Mouse (Mus musculus) liver, embryonic 11.5 days (tissue): ENCODE results near the gene Sgcb. TPM values are rescaled to one million over a fixed set of nuclear protein-coding genes. Genes with fewer than 3 reads are reported as not detected.

Experiments used
- ATAC-seq: fragments of 200-750 bp; cut with Nextera tagmentation; replicated peaks from 2 replicates; pipeline ENCODE4 v1.8.0; 2017; ENCODE audit warnings: moderate number of reproducible peaks, mild to moderate bottlenecking, moderate TSS enrichment, moderate library complexity; ENCODE audit not compliant: low FRiP score
- DNase-seq: peaks from one replicate; pipeline ENCODE4 v3.0.0-alpha.2; 2017; ENCODE audit warnings: low spot score
- H3K27ac ChIP-seq: fragments of 300-500 bp; sonication (generic); 2 replicates; pipeline ENCODE4 v1.5.1; 2014; ENCODE audit warnings: mild to moderate bottlenecking, low read depth, low read length, control low read depth
- H3K27me3 ChIP-seq: fragments of 300-500 bp; sonication (generic); replicated peaks from 2 replicates; pipeline ENCODE4 v1.6.1; 2014; ENCODE audit warnings: low read length, mixed read lengths; ENCODE audit not compliant: control insufficient read depth, insufficient read depth
- H3K36me3 ChIP-seq: fragments of 300-500 bp; sonication (generic); 2 replicates; pipeline ENCODE4 v1.6.1; 2014; ENCODE audit warnings: mild to moderate bottlenecking, low read length, moderate library complexity, mixed read lengths; ENCODE audit not compliant: control insufficient read depth, insufficient read depth
- H3K4me1 ChIP-seq: fragments of 300-500 bp; sonication (generic); replicated peaks from 2 replicates; pipeline ENCODE4 v1.6.1; 2014; ENCODE audit warnings: low read length, mixed read lengths; ENCODE audit not compliant: control insufficient read depth, insufficient read depth
- H3K4me2 ChIP-seq: fragments of 300-500 bp; sonication (generic); 2 replicates; pipeline ENCODE4 v1.6.1; 2014; ENCODE audit warnings: mild to moderate bottlenecking, control low read depth, moderate library complexity
- H3K4me3 ChIP-seq: fragments of 300-500 bp; sonication (generic); 2 replicates; pipeline ENCODE4 v1.5.1; 2014; ENCODE audit warnings: low read depth, low read length, control low read depth
- H3K9ac ChIP-seq: fragments of 300-500 bp; sonication (generic); 2 replicates; pipeline ENCODE4 v1.6.1; 2014; ENCODE audit warnings: low read depth, low read length, control low read depth
- H3K9me3 ChIP-seq: fragments of 300-500 bp; sonication (generic); 2 replicates; pipeline ENCODE4 v1.6.1; 2016; ENCODE audit warnings: low read length, inconsistent platforms, mixed read lengths; ENCODE audit not compliant: control insufficient read depth
- WGBS: fragments of 180-500 bp; shearing (Covaris S2); extraction: QIAGEN DNeasy Blood & Tissue Kit; methylation state at CpG from one replicate; pipeline ENCODE4 v1.1.7; 2014; 5-methylcytosine and 5-hydroxymethylcytosine counted together
- polyA plus RNA-seq: library from polyadenylated mRNA; unstranded; fragments of >200 nt; fragmentation: Nextera tagmentation; extraction: Ambion mirVana; gene quantifications from 2 replicates; pipeline ENCODE4 v1.2.1, GENCODE M21; 2014

Sgcb gene
- polyA plus RNA-seq, 1 experiment from 2014 or later = 8.9 TPM

DNA sequence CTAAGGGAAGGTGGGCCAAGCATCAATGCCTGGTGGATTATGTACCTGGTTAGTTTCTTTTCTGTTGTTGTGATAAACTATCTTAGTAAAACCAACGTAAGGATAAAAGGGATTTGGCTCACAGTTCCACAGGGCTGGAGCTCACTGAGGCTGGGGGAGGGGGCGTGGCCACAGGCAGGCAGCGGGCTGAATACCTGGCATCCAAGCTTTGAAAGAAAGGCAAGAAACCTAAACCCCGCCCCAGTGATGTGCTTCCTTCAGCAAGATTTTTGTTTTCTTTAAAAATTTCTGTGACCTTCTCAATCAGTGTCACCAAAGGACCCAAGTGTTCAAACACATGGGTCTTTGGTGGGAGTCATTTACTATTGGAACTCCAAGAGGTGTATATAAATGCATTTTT lies 20.0 kb downstream of the Sgcb start:
- Histone ChIP-seq H3K4me2 (no peak overlapping the region), H3K9me3 (no peaks in the 10 kb centered on the region), H3K36me3 (no peaks in the 10 kb centered on the region), H3K9ac (no peak overlapping the region), H3K4me1 (peaks cover 6% of the 10 kb centered on the region), H3K4me3 (no peak overlapping the region), H3K27me3 (no peaks in the 10 kb centered on the region), H3K27ac (no peak overlapping the region)
- 64% methylated on average over 4 of the region's 4 CpGs for WGBS
- DNase-seq (no peak), ATAC-seq (no peak)

- H3K27me3 ChIP-seq = no peaks in the 10 kb centered on the region
- no peaks in the 10 kb centered on the region for H3K9me3 ChIP-seq
- ATAC-seq = no peak
- peaks cover 3% of the 10 kb centered on the region; the same call in 1 of the 2 replicates for H3K4me1 ChIP-seq
- no peak overlapping the region for H3K4me2 ChIP-seq
- no peak overlapping the region for H3K27ac ChIP-seq
- no peak for DNase-seq
- 89% methylated on average over 7 of the region's 7 CpGs for WGBS
- no peak overlapping the region for H3K9ac ChIP-seq
- no peaks in the 10 kb centered on the region for H3K36me3 ChIP-seq
- no peak overlapping the region for H3K4me3 ChIP-seq
Measured at GRCm38 (mm10) chr5:73626842-73627241, 20.7 kb downstream of the Sgcb start.

DNA sequence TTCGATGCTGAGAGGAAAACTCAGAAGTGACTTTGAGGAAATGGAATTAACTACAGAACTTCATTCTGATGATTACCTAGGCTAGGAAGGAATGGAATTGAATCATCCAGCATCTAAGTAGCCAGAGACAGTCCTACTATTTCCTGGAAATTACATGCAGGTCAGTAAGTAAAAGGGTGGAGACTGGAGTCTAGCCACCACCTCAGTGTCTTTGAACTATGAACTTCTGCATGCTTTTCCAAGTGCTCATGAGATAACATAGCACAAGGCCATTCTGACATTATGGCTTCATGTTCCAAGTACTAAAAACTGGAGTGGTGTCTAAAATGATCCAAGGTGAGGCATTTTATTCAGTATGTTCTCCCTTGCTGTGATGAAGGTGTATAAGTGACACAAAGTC lies 22.1 kb downstream of the Sgcb start:
- Histone ChIP-seq H3K36me3 (no peaks in the 10 kb centered on the region), H3K9ac (no peak overlapping the region), H3K4me3 (no peak overlapping the region), H3K27ac (no peak overlapping the region), H3K27me3 (no peaks in the 10 kb centered on the region), H3K9me3 (no peaks in the 10 kb centered on the region), H3K4me2 (no peak overlapping the region), H3K4me1 (no peaks in the 10 kb centered on the region; the same call in 1 of the 2 replicates)
- 65% methylated on average over 1 of the region's 1 CpGs for WGBS
- no peak for ATAC-seq
- no peak for DNase-seq

DNA sequence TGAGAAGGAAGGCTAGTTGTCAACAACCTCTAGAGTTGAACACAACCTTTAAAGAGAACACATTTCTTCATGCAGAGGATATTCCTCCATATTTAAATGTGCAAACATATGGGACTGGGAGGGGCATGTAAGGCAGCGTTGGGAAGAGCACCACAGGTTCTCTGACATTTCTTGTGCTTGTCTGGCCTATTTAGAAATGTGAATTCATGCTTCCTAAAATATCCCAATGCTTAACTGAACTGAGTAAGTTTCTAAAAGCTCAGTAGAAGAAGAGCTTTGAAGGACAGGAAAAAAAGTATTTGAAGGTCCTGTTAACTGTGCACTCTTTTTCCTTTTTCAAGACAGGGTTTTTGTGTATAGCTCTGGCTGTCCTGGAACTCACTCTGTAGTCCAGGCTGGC lies 28.6 kb downstream of the Sgcb start:
- WGBS = 72% methylated on average over 1 of the region's 1 CpGs
- DNase-seq (no peak), ATAC-seq (no peak)
- Histone ChIP-seq H3K27ac (no peak overlapping the region), H3K9me3 (no peaks in the 10 kb centered on the region), H3K4me2 (no peak overlapping the region), H3K4me1 (no peaks in the 10 kb centered on the region), H3K9ac (no peak overlapping the region), H3K27me3 (no peaks in the 10 kb centered on the region), H3K4me3 (no peak overlapping the region), H3K36me3 (no peaks in the 10 kb centered on the region)

GRCm38 (mm10) chr5:73615211-73615610 lies 32.4 kb downstream of the Sgcb start:
- no peak for ATAC-seq
- WGBS = 60% methylated on average over 7 of the region's 7 CpGs
- no peaks in the 10 kb centered on the region for H3K27me3 ChIP-seq
- DNase-seq = no peak
- no peak overlapping the region for H3K27ac ChIP-seq
- no peak overlapping the region for H3K9ac ChIP-seq
- H3K9me3 ChIP-seq = no peaks in the 10 kb centered on the region
- no peak overlapping the region for H3K4me2 ChIP-seq
- H3K36me3 ChIP-seq = no peaks in the 10 kb centered on the region
- no peak overlapping the region for H3K4me3 ChIP-seq
- no peaks in the 10 kb centered on the region for H3K4me1 ChIP-seq

DNA sequence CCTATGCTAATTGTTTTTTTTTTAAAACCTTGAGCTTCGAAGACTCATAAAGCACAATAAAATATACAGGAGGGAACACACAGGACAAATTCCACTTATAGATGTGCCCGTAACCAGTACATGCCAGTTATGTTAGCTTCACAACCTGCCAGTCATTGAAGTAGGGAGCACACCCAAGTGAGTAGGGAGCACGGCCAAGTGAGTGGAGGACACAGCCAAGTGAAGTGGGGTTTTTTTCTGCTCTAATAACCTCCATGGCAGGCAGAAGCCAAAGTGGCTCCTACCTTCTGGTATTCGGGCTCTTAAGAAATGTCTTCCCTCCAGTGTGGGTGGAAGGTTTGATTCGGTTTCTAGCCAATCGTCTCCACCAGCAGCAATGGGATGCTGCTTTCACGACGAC lies 34.3 kb downstream of the Sgcb start:
- Histone ChIP-seq H3K4me3 (no peak overlapping the region), H3K9me3 (no peaks in the 10 kb centered on the region), H3K27ac (no peak overlapping the region), H3K4me2 (no peak overlapping the region), H3K9ac (no peak overlapping the region), H3K36me3 (no peaks in the 10 kb centered on the region), H3K27me3 (no peaks in the 10 kb centered on the region), H3K4me1 (no peaks in the 10 kb centered on the region)
- 87% methylated on average over 8 of the region's 8 CpGs for WGBS
- DNase-seq (no peak), ATAC-seq (no peak)

DNA sequence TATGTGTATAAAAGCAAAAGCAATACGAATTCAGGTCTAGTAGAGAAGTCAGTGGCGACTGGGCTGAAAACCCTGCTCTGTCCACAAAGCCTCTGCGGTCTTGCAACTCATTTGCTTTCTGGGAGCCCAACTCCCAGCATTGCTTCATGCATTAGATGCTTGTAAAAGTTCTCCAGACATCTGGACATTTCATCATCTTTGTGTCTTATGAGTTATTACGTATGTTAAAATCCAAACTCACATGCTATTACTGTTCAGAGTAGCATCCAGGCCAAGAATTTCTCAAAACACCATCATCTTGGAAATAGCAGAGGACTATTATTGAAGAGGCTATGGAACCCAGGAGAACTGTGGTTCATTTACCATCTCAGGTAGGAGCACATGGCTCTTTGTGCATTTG lies 36.5 kb downstream of the Sgcb start:
- DNase-seq (no peak), ATAC-seq (no peak)
- no peak overlapping the region for H3K9ac ChIP-seq
- H3K27ac ChIP-seq = no peak overlapping the region
- H3K4me1 ChIP-seq = no peaks in the 10 kb centered on the region
- no peaks in the 10 kb centered on the region for H3K9me3 ChIP-seq
- no peaks in the 10 kb centered on the region for H3K27me3 ChIP-seq
- H3K4me3 ChIP-seq = no peak overlapping the region
- no peaks in the 10 kb centered on the region for H3K36me3 ChIP-seq
- WGBS = 84% methylated on average over 4 of the region's 4 CpGs
- no peak overlapping the region for H3K4me2 ChIP-seq

DNA sequence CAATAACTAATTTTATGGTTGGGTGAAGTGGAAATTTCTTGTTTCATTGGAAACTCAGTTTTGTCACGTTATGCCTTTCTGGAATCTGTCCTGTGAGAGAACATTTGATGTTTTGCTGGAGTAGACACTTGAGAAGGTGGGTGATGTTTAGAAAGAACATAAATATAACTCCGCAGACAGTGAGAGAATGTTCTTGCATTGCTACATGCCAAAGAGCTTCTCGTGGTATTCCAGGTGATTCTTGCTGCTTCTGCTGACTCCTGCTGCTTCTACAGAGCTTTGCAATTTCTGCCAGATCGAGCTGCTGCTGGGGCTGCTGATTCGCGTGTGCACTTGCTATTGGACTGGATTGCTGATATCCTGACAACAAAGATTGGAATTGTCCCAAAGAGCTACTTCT lies 42.6 kb downstream of the Sgcb start:
- Histone ChIP-seq H3K27ac (no peak overlapping the region), H3K9me3 (no peaks in the 10 kb centered on the region), H3K36me3 (no peaks in the 10 kb centered on the region), H3K4me1 (no peaks in the 10 kb centered on the region), H3K4me2 (no peak overlapping the region), H3K9ac (no peak overlapping the region), H3K4me3 (no peak overlapping the region), H3K27me3 (no peaks in the 10 kb centered on the region)
- ATAC-seq = no peak
- 85% methylated on average over 6 of the region's 6 CpGs for WGBS
- DNase-seq = no peak

DNA sequence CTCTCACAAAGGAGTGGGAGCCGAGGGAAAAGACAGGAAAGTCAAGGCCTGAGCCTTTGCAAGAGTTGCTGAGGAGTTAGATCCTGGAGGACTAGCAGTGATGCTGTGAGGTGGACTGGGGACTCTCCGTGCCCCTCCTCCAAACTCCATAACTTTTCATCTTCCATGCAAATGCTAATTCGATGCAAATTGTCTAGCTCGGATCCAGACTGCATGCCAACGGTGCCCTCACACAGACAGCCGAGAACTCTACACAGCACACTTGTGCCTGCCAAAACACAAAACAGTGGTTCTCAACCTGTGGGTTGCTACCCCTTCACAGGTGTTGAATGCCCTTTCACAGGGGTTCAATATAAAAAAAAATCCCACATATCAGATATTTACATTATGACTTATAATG lies 43.0 kb downstream of the Sgcb start:
- no peak overlapping the region for H3K4me2 ChIP-seq
- H3K4me3 ChIP-seq = no peak overlapping the region
- 88% methylated on average over 6 of the region's 6 CpGs for WGBS
- no peaks in the 10 kb centered on the region for H3K9me3 ChIP-seq
- H3K27ac ChIP-seq = no peak overlapping the region
- ATAC-seq (no peak), DNase-seq (no peak)
- H3K36me3 ChIP-seq = no peaks in the 10 kb centered on the region
- H3K4me1 ChIP-seq = no peaks in the 10 kb centered on the region
- no peaks in the 10 kb centered on the region for H3K27me3 ChIP-seq
- H3K9ac ChIP-seq = no peak overlapping the region
